Mouse (Mus musculus) liver, postnatal 0 days (tissue): ENCODE measurements at regions not wholly inside any gene's neighbourhood (a gene's known extent, or its start where the extent isn't known, plus 50 kb on each side); places are given as distances from the start of the nearest gene placed in this dataset.

Source experiments
- ATAC-seq: fragments of 200-750 bp; cut with Nextera tagmentation; 2 replicates; pipeline ENCODE4 v1.8.0; 2017; ENCODE audit warnings: mild to moderate bottlenecking, moderate library complexity
- DNase-seq: peaks from one replicate; pipeline ENCODE4 v3.0.0-alpha.2; 2016
- H3K27ac ChIP-seq: fragments of 300-500 bp; sonication (generic); 2 replicates; pipeline ENCODE4 v1.5.1; 2014; ENCODE audit warnings: antibody characterized with exemption, moderate library complexity, mild to moderate bottlenecking, low read depth
- H3K27me3 ChIP-seq: fragments of 300-500 bp; sonication (generic); 2 replicates; pipeline ENCODE4 v1.6.1; 2014; ENCODE audit warnings: low read length, control low read depth, mixed read lengths; ENCODE audit not compliant: insufficient read depth
- H3K36me3 ChIP-seq: fragments of 300-500 bp; sonication (generic); replicated peaks from 2 replicates; pipeline ENCODE4 v1.6.1; 2014; ENCODE audit warnings: mild to moderate bottlenecking, control low read depth, low read length, moderate library complexity, mixed read lengths; ENCODE audit not compliant: insufficient read depth
- H3K4me1 ChIP-seq: fragments of 300-500 bp; sonication (generic); 2 replicates; pipeline ENCODE4 v1.6.1; 2014; ENCODE audit warnings: antibody characterized with exemption, mild to moderate bottlenecking, control low read depth; ENCODE audit not compliant: insufficient read depth
- H3K4me2 ChIP-seq: fragments of 300-500 bp; sonication (generic); 2 replicates; pipeline ENCODE4 v1.6.1; 2014; ENCODE audit warnings: low read depth, mild to moderate bottlenecking, low read length, moderate library complexity, mixed read lengths
- H3K4me3 ChIP-seq: fragments of 300-500 bp; sonication (generic); 2 replicates; pipeline ENCODE4 v1.5.1; 2014; ENCODE audit warnings: low read depth, low read length
- H3K9ac ChIP-seq: fragments of 300-500 bp; sonication (generic); replicated peaks from 2 replicates; pipeline ENCODE4 v1.6.1; 2014; ENCODE audit warnings: mild to moderate bottlenecking, moderate library complexity
- H3K9me3 ChIP-seq: fragments of 300-500 bp; sonication (generic); 2 replicates; pipeline ENCODE4 v1.6.1; 2016; ENCODE audit warnings: mild to moderate bottlenecking, control low read depth, low read length, mixed read lengths
- CTCF ChIP-seq: sonication (generic); IDR thresholded peaks from 2 replicates; pipeline ENCODE4 v1.5.1; 2016; ENCODE audit warnings: antibody characterized with exemption, low read depth
- EP300 ChIP-seq: IDR thresholded peaks from 2 replicates; pipeline ENCODE4 v1.6.1; 2016; ENCODE audit warnings: antibody characterized with exemption, low read depth, mild to moderate bottlenecking
- WGBS: fragments of 180-500 bp; shearing (Covaris S2); extraction: QIAGEN DNeasy Blood & Tissue Kit; methylation state at CpG from one replicate; pipeline ENCODE4 v1.1.7; 2014; ENCODE audit not compliant: insufficient replicate concordance; 5-methylcytosine and 5-hydroxymethylcytosine counted together

DNA sequence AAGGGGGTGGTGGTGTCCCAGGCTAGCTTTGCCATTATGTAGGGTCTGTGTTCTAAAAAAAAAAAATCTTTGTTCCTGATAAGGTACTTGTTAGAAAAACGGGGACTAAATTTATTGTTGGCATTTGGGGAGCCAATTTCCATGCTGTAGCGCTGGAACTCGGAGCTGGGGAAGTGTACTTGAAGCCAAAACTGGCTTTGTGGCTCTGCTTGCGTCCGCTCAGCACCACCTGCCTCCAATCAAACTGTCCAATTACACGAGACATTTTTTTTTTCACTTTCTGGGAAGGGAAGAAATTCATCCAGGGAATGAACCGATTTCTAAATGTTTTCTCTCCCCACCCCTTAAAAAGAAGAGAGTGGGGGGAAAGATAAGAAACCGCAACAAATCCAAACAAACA, 138.1 kb upstream of the Id2 start:
- Histone ChIP-seq H3K9me3 (no peaks in the 10 kb centered on the region), H3K27me3 (no peaks in the 10 kb centered on the region), H3K27ac (no peak overlapping the region), H3K4me2 (no peak overlapping the region), H3K4me1 (peaks cover 23% of the 10 kb centered on the region), H3K9ac (no peak overlapping the region), H3K4me3 (no peak overlapping the region), H3K36me3 (no peaks in the 10 kb centered on the region)
- WGBS: 49% methylated on average over 8 of the region's 8 CpGs
- TF ChIP-seq CTCF (no peak), EP300 (no peak)
- DNase-seq (no peak), ATAC-seq (no peak)

DNA sequence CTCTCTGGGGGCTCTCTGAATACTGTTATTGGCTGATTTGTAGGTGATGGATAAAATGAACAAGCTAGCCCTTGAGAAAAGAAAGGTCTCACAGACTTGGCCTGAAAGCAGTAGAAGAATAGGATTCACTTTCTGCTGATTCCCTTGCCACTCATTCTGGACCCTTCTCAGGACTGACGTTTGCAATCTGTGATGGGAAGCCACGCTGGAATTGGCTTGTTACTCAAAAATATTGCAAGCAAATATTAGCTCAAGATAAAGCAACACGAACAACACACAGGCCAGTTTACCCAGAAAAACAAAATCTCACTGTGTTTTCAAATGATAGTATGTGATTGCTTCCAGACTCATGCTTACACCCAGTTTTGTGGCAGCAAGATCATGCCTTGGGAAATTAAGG, 137.7 kb upstream of the Id2 start:
- TF ChIP-seq EP300 (no peak), CTCF (no peak)
- Histone ChIP-seq H3K4me3 (no peak overlapping the region), H3K36me3 (no peaks in the 10 kb centered on the region), H3K9me3 (no peaks in the 10 kb centered on the region), H3K4me1 (peaks cover 20% of the 10 kb centered on the region), H3K9ac (no peak overlapping the region), H3K27me3 (no peaks in the 10 kb centered on the region), H3K4me2 (no peak overlapping the region), H3K27ac (no peak overlapping the region)
- ATAC-seq (no peak), DNase-seq (no peak)
- WGBS: 47% methylated on average over 3 of the region's 3 CpGs

DNA sequence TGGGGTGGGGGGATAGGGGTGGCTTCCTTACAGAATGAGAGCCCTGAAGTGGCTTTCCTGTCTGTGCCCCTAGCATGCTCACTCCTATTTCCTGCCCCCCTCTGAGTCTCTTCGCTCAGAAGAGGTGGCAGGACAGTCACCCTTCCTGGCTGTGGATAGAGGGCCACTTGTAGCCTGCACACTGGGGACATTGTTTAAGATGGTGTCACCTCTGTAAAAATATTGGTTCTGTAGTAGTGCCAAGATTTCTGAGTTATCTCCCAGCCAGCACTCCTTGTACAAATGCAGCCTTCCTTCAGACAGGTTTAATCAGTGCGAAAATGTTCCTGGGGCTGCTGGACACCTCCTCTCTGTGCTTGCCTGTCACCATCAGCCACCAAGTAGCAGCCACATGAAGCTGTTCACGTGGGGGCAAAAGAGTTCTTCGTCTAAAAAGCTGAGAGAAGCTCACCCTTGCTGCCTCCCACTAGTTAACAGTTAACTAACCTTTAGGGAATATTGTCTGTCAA, 136.1 kb upstream of the Id2 start:
- ATAC-seq (peak; percentile 41), DNase-seq (no peak)
- Histone ChIP-seq H3K27ac (peak overlapping the region; percentile 69), H3K36me3 (no peaks in the 10 kb centered on the region), H3K27me3 (no peaks in the 10 kb centered on the region), H3K4me2 (no peak overlapping the region), H3K9me3 (no peaks in the 10 kb centered on the region), H3K9ac (no peak overlapping the region; the same call in 1 of the 2 replicates), H3K4me3 (no peak overlapping the region), H3K4me1 (peaks cover 20% of the 10 kb centered on the region)
- TF ChIP-seq CTCF (no peak), EP300 (no peak)
- WGBS: 39% methylated on average over 4 of the region's 4 CpGs

DNA sequence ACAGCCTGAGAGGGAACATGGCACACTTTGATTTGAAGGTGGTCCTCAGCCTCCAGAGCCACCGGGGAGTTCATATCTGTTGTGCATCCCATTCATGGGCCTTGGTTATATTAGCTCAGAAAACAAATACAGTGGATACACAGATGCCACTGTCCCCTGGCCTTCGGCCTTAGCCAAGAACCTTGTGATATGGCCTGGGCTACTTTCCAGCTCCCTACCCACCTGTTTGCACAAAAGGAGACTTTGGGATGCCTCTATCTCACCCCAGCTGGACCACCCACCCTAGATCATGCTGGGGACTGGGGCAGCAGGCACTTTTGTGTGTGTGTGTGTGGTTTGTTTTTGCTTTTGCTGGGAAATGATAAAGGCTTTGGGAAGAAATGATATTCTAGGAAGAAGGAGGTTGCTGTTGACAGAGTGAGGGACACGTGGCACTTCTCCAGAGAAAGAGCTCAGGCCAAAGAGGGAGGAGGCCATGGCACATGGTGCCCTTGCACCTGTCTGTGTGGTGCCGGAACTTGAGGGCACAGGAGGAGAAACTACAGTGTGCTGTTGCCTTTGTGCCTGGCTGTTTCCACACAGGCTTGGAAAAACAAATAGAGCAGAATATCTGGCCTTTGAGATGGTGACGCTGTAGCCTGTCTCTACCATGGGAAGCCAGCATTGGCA, 135.6 kb upstream of the Id2 start:
- Histone ChIP-seq H3K9ac (no peak overlapping the region), H3K4me1 (peaks cover 20% of the 10 kb centered on the region), H3K27ac (peak overlapping the region; percentile 69), H3K36me3 (no peaks in the 10 kb centered on the region), H3K27me3 (no peaks in the 10 kb centered on the region), H3K9me3 (no peaks in the 10 kb centered on the region), H3K4me3 (no peak overlapping the region), H3K4me2 (no peak overlapping the region)
- TF ChIP-seq EP300: no peak
- WGBS: 44% methylated on average over 5 of the region's 5 CpGs
- DNase-seq (no peak), ATAC-seq (peak; percentile 83)

DNA sequence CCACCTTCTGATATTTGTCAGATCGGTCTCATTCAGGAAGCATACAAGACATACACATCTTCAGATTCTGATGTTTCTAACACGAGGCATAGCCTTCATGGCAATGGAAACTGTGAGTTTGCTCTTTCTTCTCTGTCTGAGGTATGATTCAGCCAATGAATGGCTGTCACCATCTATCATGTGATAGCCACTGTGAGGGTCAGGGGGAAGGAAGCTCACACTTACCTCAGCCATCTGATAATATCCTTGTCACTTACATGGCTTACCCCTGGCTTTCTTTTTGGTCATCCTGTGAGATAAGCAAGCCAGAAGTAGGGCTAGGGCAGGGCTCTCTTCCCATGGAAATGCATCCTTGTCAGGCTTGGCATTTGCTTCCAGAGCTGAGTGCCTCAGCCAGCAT, 131.8 kb upstream of the Id2 start:
- ATAC-seq: no peak
- Histone ChIP-seq H3K4me1 (peaks cover 33% of the 10 kb centered on the region), H3K9me3 (no peaks in the 10 kb centered on the region), H3K36me3 (no peaks in the 10 kb centered on the region), H3K4me3 (no peak overlapping the region), H3K27ac (no peak overlapping the region), H3K9ac (no peak overlapping the region), H3K27me3 (no peaks in the 10 kb centered on the region), H3K4me2 (no peak overlapping the region)
- no peak for DNase-seq
- WGBS: 61% methylated on average over 2 of the region's 2 CpGs
- TF ChIP-seq CTCF (no peak), EP300 (no peak)

DNA sequence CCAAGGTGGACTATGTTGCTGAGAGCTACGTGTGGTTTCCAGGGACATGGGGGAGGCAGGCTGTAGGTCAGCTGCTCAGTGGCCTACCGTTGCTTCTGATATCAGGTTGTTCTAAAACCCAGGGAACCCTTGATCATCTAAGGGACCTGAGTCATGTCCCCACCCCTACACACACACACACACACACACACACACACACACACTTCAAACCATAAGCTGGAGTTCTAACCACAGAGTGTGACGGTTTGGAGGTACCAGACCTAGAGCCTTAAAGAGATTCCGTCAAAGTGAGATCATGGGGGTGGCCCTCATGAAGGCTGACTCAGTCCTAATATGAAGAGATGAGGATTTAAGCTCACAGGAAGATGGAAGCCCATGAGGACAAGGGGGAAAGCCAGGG, 130.8 kb upstream of the Id2 start:
- TF ChIP-seq EP300 (no peak), CTCF (no peak)
- no peak for DNase-seq
- no peak for ATAC-seq
- Histone ChIP-seq H3K27me3 (no peaks in the 10 kb centered on the region), H3K9me3 (no peaks in the 10 kb centered on the region), H3K36me3 (no peaks in the 10 kb centered on the region), H3K4me1 (peaks cover 34% of the 10 kb centered on the region), H3K9ac (no peak overlapping the region), H3K4me2 (no peak overlapping the region), H3K4me3 (no peak overlapping the region), H3K27ac (no peak overlapping the region)
- 73% methylated on average over 4 of the region's 4 CpGs for WGBS
